Mouse (Mus musculus): ENCODE results near the gene Olfr1009.
"Not testable (repeated sequence)": the region's sequence is repeated elsewhere in the genome, so short reads cannot be mapped to it uniquely, and the experiment has no call there.

The Olfr1009 gene

DNA sequence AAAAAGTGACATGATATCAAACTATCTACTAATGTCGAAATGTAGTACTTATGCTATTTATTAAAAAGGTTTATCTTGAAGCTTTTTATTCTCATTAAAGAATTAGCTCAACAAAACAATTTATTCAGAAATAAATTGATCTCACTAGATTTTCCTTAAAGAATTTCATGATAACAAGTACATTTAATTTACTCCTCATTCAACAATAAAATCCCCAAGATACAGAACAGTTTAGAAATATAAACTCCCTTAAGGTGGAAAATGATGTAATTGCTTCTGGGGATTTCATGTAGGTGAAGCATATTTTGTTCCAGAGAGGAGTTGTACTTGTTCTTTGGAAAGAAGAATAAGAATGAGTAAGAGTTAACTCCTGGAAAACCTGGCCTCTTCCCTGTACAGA is at the start of gene Olfr1009:
Olfr1009 (plus strand) TSS at position 301 of the 400 bp plus-strand sequence.
- DNase-seq: no peak

DNA sequence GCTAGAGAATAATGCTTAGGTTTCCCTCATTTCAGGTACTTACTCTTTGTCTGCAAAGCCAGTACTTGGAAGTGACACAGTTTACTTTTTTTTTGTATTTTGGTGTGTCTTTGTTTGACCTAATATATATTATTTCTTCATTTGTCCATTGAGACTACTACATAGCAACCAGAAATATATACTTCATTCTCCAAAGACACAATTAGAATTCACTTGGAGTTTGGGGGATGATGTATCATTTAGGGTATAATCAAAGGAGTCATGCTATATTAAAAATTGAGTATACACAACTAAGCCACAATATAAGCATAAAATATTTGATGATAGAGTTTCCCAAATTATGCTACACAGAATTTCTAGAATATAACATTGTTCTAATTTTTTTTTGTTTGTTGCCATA is 36.6 kb upstream of the Olfr1009 start, which contains the start of gene Olfr1006:
Olfr1006 (minus strand) TSS at position 101 of the 400 bp plus-strand sequence.
- no peak for DNase-seq

DNA sequence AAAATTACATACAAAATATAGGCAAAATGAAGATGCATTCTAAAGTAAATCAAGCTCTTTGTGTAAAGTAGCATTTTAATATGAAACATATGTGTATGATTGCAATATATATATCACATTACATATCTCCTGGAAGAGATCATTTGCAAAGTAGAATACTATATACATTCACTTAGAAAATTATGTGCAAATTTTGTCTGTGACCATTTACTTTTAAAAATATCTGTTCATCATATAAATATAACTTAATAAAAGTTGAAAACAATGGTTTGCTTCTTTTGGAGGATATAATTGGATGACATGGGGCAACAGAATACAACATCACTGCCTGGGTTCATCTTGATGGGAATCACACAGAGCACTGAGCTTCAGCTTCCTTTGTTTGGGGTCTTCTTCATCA is 26.1 kb upstream of the Olfr1009 start, which contains the start of gene Olfr1008:
Olfr1008 (plus strand) TSS at position 301 of the 400 bp plus-strand sequence.
- DNase-seq: no peak

DNA sequence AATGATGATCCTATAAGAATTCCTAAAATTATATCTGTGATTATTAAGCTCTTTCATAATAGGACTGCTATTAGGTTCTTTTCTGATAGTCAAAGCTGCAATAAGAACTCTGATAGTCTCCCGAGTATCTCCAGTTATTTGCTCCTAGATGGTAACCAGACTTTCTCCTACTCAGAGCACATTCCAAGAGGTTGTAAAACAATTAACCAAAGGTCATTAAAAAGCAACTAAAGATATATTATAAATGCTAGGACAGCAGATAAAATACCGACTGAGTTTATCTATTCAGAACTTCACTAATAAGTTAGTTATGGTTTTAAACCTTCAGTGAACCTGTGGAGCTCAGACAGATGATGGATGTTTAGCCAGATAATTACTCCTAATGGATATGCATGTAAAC is 4.5 kb upstream of the Olfr1009 start:
- DNase-seq: not testable (repeated sequence)

DNA sequence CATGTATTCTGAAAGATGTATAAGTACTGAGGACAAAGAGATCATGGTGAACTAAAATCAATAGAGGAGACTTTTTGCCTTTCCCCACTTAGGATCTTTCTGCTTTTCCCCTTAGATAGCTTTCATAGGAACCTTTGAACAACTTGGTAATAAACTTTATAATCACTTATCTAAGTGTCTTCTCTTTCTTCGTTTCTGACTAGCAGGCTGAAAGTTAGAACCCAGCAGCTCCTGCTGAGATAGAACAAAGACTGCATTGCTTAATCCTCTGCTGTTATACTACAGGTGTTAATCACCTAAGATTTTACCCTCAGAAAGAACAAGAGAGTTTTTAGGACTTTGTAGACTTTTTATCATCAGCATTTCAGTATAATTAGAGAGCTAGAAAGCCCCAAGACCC is 4.1 kb upstream of the Olfr1009 start:
- no peak for DNase-seq

DNA sequence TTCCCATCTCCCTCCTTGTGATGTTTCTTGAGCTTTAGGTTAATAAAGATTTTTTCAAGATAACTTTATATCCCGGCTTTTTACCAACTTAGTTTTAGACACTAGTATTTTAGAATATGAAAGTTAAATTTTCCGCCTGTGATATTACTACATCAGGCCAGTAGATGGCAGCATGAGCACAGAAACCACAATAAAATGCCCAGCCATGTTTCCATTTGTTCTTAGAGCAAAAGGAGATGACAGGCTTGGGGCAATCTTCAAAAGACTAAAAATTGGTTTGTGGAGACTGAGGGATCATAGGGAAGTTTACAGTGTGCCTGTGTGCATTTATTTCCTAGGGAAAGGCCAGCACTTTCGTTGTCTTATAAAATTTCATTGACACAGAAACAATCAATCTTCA is 10.6 kb downstream of the Olfr1009 start:
- DNase-seq: peak in 1 of 2 experiments; percentile 23

DNA sequence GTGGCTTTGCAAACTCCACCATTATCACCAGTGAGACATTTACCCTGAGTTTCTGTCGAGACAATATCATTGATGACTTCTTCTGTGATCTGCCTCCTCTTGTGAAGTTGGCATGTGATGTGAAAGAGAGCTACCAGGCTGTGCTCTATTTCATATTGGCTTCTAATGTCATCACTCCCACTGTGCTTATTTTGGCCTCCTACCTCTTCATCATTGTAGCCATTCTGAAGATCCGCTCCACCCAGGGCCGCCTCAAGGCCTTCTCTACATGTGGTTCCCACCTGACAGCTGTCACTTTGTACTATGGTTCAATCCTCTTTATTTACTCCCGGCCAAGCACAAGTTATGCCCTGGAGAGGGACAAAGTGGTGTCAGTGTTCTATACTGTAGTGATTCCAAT is 38.6 kb downstream of the Olfr1009 start:
- no peak for DNase-seq

DNA sequence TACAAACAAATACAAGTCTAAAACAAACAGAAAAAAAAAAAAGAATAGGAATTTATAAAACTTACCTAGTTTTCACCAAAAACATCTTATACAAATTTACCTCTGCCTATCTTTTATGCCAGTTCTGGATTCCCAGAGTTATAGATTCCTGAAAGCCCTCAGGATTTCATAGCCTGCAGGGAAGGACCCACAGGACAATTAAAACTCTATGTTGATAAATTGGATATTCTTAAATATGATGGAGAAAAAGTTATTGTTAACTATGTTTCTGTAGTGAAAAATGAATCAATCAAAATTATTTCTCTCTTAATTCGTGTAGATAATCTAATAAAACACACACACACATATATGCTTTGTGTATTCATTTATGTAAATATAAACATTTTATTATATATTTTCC is 47.4 kb downstream of the Olfr1009 start, which contains the start of gene Olfr1012:
Olfr1012 (minus strand) TSS at position 101 of the 400 bp plus-strand sequence.
- no peak for DNase-seq

DNA sequence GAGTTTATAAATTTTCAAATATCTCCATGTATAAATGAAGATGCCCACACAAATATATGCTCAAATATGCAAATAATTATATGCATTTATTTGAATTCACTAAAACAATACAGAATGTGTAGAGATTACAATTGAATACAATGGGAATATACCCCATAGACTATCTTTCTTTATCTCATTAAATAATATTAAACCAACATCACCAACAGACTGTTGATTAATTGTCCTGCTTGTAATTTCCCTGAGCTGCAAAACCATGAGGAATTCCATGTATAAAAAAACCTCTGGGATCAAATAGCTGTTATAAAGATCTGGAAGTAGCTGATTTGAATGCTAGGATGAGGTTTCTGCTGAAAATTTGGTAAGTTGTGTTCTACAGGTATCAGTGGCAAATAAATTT is 51.6 kb downstream of the Olfr1009 start, which contains the start of gene Olfr1013:
Olfr1013 (plus strand) TSS at position 301 of the 400 bp plus-strand sequence.
- DNase-seq: no peak

DNA sequence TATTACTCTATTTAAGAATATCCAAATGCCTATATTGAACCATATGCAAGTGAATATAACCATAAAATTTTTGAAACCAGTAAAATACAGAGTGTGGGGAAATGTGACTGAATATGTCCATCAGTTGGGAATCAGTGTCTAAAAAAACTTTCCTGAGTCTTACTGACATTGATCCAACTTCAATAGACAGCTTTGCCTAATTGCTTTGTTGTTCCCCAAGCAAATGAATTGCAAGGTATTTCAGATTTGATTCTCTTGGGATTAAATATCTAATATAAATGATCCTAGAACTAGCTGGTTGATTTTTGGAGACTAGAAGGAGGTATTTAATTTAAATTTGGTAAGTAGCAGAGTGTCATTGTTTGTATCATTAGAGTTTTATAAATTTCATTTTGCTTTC is 57.2 kb downstream of the Olfr1009 start, which contains the start of gene Olfr1014:
Olfr1014 (plus strand) TSS at position 301 of the 400 bp plus-strand sequence.
- DNase-seq: no peak

Data from cerebellum, postnatal 25 days (tissue).